Comparison of ENCODE assay signal across 24 mouse cellular contexts in the genomic region with DNA sequence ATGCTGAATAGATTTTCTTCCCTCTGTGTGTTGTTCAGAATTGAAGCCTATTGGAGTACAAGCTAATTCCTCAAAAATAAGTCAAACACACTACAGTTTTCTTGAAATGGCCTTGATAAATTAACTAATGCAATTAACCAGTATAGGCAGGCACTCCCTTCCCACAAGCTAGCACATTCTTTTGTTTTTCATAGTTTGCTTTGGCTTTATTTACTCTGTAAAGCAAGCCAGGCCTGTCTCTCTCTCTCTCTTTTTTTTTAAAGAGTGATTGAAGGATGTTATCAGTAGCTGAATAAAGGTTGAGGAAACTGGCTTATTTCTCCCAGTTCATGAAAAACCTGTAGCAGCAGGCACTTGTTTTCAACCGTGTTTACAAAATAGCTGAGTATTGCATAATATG.
"Had no signal": no experiment of that assay in that cellular context is flagged by ENCODE, and none has a peak within 500 bp of the region (broad histone marks: within the 10 kb centered on the region; RNA-seq: fewer than 3 reads in every experiment).

No protein-coding gene starts in this region.

- ATAC-seq: hindbrain, postnatal 0 days; intestine, embryonic 16.5 days had no signal

- H3K36me3 ChIP-seq: heart, embryonic 13.5 days; heart, embryonic 15.5 days; hindbrain, embryonic 13.5 days; hindbrain, embryonic 15.5 days; kidney, embryonic 15.5 days; limb, embryonic 10.5 days; limb, embryonic 12.5 days; liver, embryonic 12.5 days had no signal

- DNase-seq: gastrocnemius, postnatal 14 days; gastrocnemius, postnatal 36 days; heart, adult 2 months; heart, postnatal 14 days; heart, postnatal 36 days; kidney, adult 11 months; kidney, adult 2 months; kidney, adult 9 months; kidney, postnatal 14 days; kidney, postnatal 36 days had no signal

- H3K4me1 ChIP-seq: heart, embryonic 13.5 days; heart, embryonic 15.5 days; hindbrain, embryonic 13.5 days; hindbrain, embryonic 15.5 days; kidney, embryonic 15.5 days; limb, embryonic 10.5 days; limb, embryonic 12.5 days had no signal

- H3K4me3 ChIP-seq: heart, adult 2 months; heart, embryonic 13.5 days; heart, embryonic 15.5 days; hindbrain, embryonic 13.5 days; hindbrain, embryonic 15.5 days; kidney, embryonic 15.5 days; layer of hippocampus, adult 2 months; left cerebral cortex, adult 2 months; limb, embryonic 10.5 days; limb, embryonic 12.5 days; liver, embryonic 12.5 days had no signal

- H3K27ac ChIP-seq: heart, adult 2 months; heart, embryonic 13.5 days; heart, embryonic 15.5 days; hindbrain, embryonic 13.5 days; hindbrain, embryonic 15.5 days; hindbrain, postnatal 0 days; kidney, embryonic 15.5 days; kidney, postnatal 0 days; layer of hippocampus, adult 2 months; left cerebral cortex, adult 2 months; limb, embryonic 10.5 days; limb, embryonic 12.5 days; liver, embryonic 12.5 days had no signal

- H3K4me2 ChIP-seq: heart, embryonic 11.5 days; heart, embryonic 13.5 days; heart, embryonic 15.5 days; hindbrain, embryonic 13.5 days; hindbrain, embryonic 15.5 days; kidney, embryonic 15.5 days; limb, embryonic 12.5 days; liver, embryonic 12.5 days had no signal

- H3K9me3 ChIP-seq: heart, embryonic 13.5 days; heart, embryonic 15.5 days; hindbrain, embryonic 13.5 days; hindbrain, embryonic 15.5 days; kidney, embryonic 15.5 days; limb, embryonic 10.5 days; limb, embryonic 12.5 days; liver, embryonic 12.5 days had no signal

- H3K27me3 ChIP-seq: heart, embryonic 13.5 days; heart, embryonic 15.5 days; hindbrain, embryonic 13.5 days; hindbrain, embryonic 15.5 days; kidney, embryonic 15.5 days; limb, embryonic 12.5 days; liver, embryonic 12.5 days had no signal

- H3K9ac ChIP-seq: heart, embryonic 13.5 days; heart, embryonic 15.5 days; hindbrain, embryonic 13.5 days; hindbrain, embryonic 15.5 days; kidney, embryonic 15.5 days; limb, embryonic 12.5 days; liver, embryonic 12.5 days had no signal
